Mouse (Mus musculus) kidney, embryonic 15.5 days (tissue): ENCODE measurements around the gene Trak1. TPM values are rescaled to one million over a fixed set of nuclear protein-coding genes. Genes with fewer than 3 reads are reported as not detected.

Experiments used
- ATAC-seq: fragments of 200-750 bp; cut with Nextera tagmentation; replicated peaks from 2 replicates; pipeline ENCODE4 v1.8.0; 2017; ENCODE audit warnings: moderate TSS enrichment; ENCODE audit not compliant: low FRiP score
- H3K27ac ChIP-seq: fragments of 300-500 bp; sonication (generic); 2 replicates; pipeline ENCODE4 v1.5.1; 2015; ENCODE audit warnings: mild to moderate bottlenecking, inconsistent platforms
- H3K27me3 ChIP-seq: fragments of 300-500 bp; sonication (generic); 2 replicates; pipeline ENCODE4 v1.6.1; 2015; ENCODE audit warnings: inconsistent platforms
- H3K36me3 ChIP-seq: fragments of 300-500 bp; sonication (generic); 2 replicates; pipeline ENCODE4 v1.6.1; 2015; ENCODE audit warnings: inconsistent platforms
- H3K4me1 ChIP-seq: fragments of 300-500 bp; sonication (generic); 2 replicates; pipeline ENCODE4 v1.6.1; 2015; ENCODE audit warnings: inconsistent platforms
- H3K4me2 ChIP-seq: fragments of 300-500 bp; sonication (generic); 2 replicates; pipeline ENCODE4 v1.6.1; 2015; ENCODE audit warnings: moderate library complexity, mild to moderate bottlenecking, inconsistent platforms
- H3K4me3 ChIP-seq: fragments of 300-500 bp; sonication (generic); replicated peaks from 2 replicates; pipeline ENCODE4 v1.5.1; 2015; ENCODE audit warnings: mild to moderate bottlenecking, inconsistent platforms
- H3K9ac ChIP-seq: fragments of 300-500 bp; sonication (generic); 2 replicates; pipeline ENCODE4 v1.6.1; 2015; ENCODE audit warnings: mild to moderate bottlenecking, inconsistent platforms
- H3K9me3 ChIP-seq: fragments of 300-500 bp; sonication (generic); replicated peaks from 2 replicates; pipeline ENCODE4 v1.6.1; 2016; ENCODE audit warnings: inconsistent platforms
- WGBS: fragments of 180-500 bp; shearing (Covaris S2); methylation state at CpG from one replicate; pipeline ENCODE4 v1.1.7; 2015; ENCODE audit warnings: mixed read lengths; 5-methylcytosine and 5-hydroxymethylcytosine counted together
- polyA plus RNA-seq: library from polyadenylated mRNA; unstranded; fragments of >200 nt; fragmentation: Nextera tagmentation; extraction: Ambion mirVana; gene quantifications from 2 replicates; pipeline ENCODE4 v1.2.1, GENCODE M21; 2015

Gene Trak1
- polyA plus RNA-seq, 1 experiment from 2014 or later, result 18.7 TPM

- Histone ChIP-seq H3K9me3 (no peaks in the 10 kb centered on the region), H3K4me1 (peaks cover 15% of the 10 kb centered on the region), H3K27me3 (no peaks in the 10 kb centered on the region), H3K9ac (no peak overlapping the region), H3K36me3 (peaks cover 72% of the 10 kb centered on the region), H3K27ac (no peak overlapping the region), H3K4me3 (no peak overlapping the region), H3K4me2 (no peak overlapping the region)
- no peak for ATAC-seq
- WGBS, result 29% methylated on average over 8 of the region's 8 CpGs
These were observed 161.2 kb downstream of the Trak1 start for GRCm38 (mm10) chr9:121458466-121458865.

GRCm38 (mm10) chr9:121459950-121460349 is 162.6 kb downstream of the Trak1 start:
- peak; percentile 50; the same call in 1 of the 2 replicates for ATAC-seq
- Histone ChIP-seq H3K36me3 (peaks cover 58% of the 10 kb centered on the region), H3K27me3 (no peaks in the 10 kb centered on the region), H3K9me3 (no peaks in the 10 kb centered on the region), H3K4me3 (no peak overlapping the region), H3K4me1 (peaks cover 15% of the 10 kb centered on the region), H3K4me2 (no peak overlapping the region), H3K9ac (no peak overlapping the region), H3K27ac (no peak overlapping the region)
- 34% methylated on average over 2 of the region's 2 CpGs for WGBS

GRCm38 (mm10) chr9:121460527-121460926 is 163.2 kb downstream of the Trak1 start:
- Histone ChIP-seq H3K4me1 (peaks cover 15% of the 10 kb centered on the region), H3K36me3 (peaks cover 53% of the 10 kb centered on the region), H3K9ac (no peak overlapping the region), H3K4me2 (no peak overlapping the region; the same call in 1 of the 2 replicates), H3K27me3 (no peaks in the 10 kb centered on the region), H3K27ac (0 out of 2 replicates have a peak overlapping the region, but pooled peaks have one; percentile 41), H3K9me3 (no peaks in the 10 kb centered on the region), H3K4me3 (no peak overlapping the region)
- WGBS, result 32% methylated on average over 16 of the region's 16 CpGs
- peak; percentile 61 for ATAC-seq

GRCm38 (mm10) chr9:121467460-121467859 is 170.2 kb downstream of the Trak1 start:
- 0 out of 2 replicates have a peak, but pooled peaks cover 2% of the 10 kb centered on the region for H3K4me1 ChIP-seq
- WGBS, result 84% methylated on average over 11 of the region's 11 CpGs
- no peak overlapping the region for H3K9ac ChIP-seq
- H3K4me3 ChIP-seq, result no peak overlapping the region
- no peaks in the 10 kb centered on the region for H3K27me3 ChIP-seq
- ATAC-seq, result no peak
- H3K36me3 ChIP-seq, result peaks cover 21% of the 10 kb centered on the region
- no peak overlapping the region for H3K4me2 ChIP-seq
- no peak overlapping the region for H3K27ac ChIP-seq
- H3K9me3 ChIP-seq, result no peaks in the 10 kb centered on the region

GRCm38 (mm10) chr9:121469711-121470110 is 172.4 kb downstream of the Trak1 start:
- Histone ChIP-seq H3K4me2 (no peak overlapping the region), H3K4me3 (no peak overlapping the region), H3K27ac (no peak overlapping the region), H3K4me1 (0 out of 2 replicates have a peak, but pooled peaks cover 2% of the 10 kb centered on the region), H3K27me3 (no peaks in the 10 kb centered on the region), H3K36me3 (peaks cover 27% of the 10 kb centered on the region), H3K9me3 (no peaks in the 10 kb centered on the region), H3K9ac (no peak overlapping the region)
- ATAC-seq, result no peak
- WGBS, result 74% methylated on average over 6 of the region's 6 CpGs

GRCm38 (mm10) chr9:121474771-121475170 is 177.5 kb downstream of the Trak1 start:
- peaks cover 16% of the 10 kb centered on the region; the same call in 1 of the 2 replicates for H3K36me3 ChIP-seq
- no peak for ATAC-seq
- H3K27me3 ChIP-seq, result no peaks in the 10 kb centered on the region
- WGBS, result 86% methylated on average over 5 of the region's 5 CpGs
- H3K9ac ChIP-seq, result no peak overlapping the region
- H3K4me1 ChIP-seq, result peaks cover 4% of the 10 kb centered on the region; the same call in 1 of the 2 replicates
- H3K4me2 ChIP-seq, result no peak overlapping the region
- H3K9me3 ChIP-seq, result no peaks in the 10 kb centered on the region
- no peak overlapping the region for H3K4me3 ChIP-seq
- no peak overlapping the region for H3K27ac ChIP-seq

GRCm38 (mm10) chr9:121475488-121476452 is 178.5 kb downstream of the Trak1 start:
- Histone ChIP-seq H3K9me3 (no peaks in the 10 kb centered on the region), H3K36me3 (peaks cover 16% of the 10 kb centered on the region; the same call in 1 of the 2 replicates), H3K4me3 (no peak overlapping the region), H3K27ac (no peak overlapping the region), H3K27me3 (no peaks in the 10 kb centered on the region), H3K4me2 (no peak overlapping the region), H3K4me1 (peaks cover 4% of the 10 kb centered on the region; the same call in 1 of the 2 replicates), H3K9ac (no peak overlapping the region)
- no peak for ATAC-seq
- WGBS, result 81% methylated on average over 16 of the region's 16 CpGs

GRCm38 (mm10) chr9:121477305-121477911 is 180.1 kb downstream of the Trak1 start:
- H3K4me3 ChIP-seq, result peak overlapping the region; percentile 20; the same call in 1 of the 2 replicates
- H3K9me3 ChIP-seq, result no peaks in the 10 kb centered on the region
- H3K36me3 ChIP-seq, result peaks cover 14% of the 10 kb centered on the region; the same call in 1 of the 2 replicates
- H3K4me1 ChIP-seq, result peaks cover 4% of the 10 kb centered on the region; the same call in 1 of the 2 replicates
- H3K27ac ChIP-seq, result no peak overlapping the region
- ATAC-seq, result peak; percentile 53; the same call in 1 of the 2 replicates
- WGBS, result 13% methylated on average over 15 of the region's 15 CpGs
- H3K4me2 ChIP-seq, result peak overlapping the region; percentile 53
- H3K27me3 ChIP-seq, result no peaks in the 10 kb centered on the region
- H3K9ac ChIP-seq, result 0 out of 2 replicates have a peak overlapping the region, but pooled peaks have one; percentile 9

GRCm38 (mm10) chr9:121479453-121479852 is 182.2 kb downstream of the Trak1 start:
- Histone ChIP-seq H3K4me3 (no peak overlapping the region), H3K9me3 (no peaks in the 10 kb centered on the region), H3K36me3 (no peaks in the 10 kb centered on the region), H3K27me3 (no peaks in the 10 kb centered on the region), H3K4me2 (no peak overlapping the region), H3K4me1 (peaks cover 4% of the 10 kb centered on the region; the same call in 1 of the 2 replicates), H3K9ac (no peak overlapping the region), H3K27ac (no peak overlapping the region)
- 32% methylated on average over 5 of the region's 5 CpGs for WGBS
- no peak; the same call in 1 of the 2 replicates for ATAC-seq

- Histone ChIP-seq H3K9ac (no peak overlapping the region), H3K9me3 (no peaks in the 10 kb centered on the region), H3K4me1 (no peaks in the 10 kb centered on the region; the same call in 1 of the 2 replicates), H3K27ac (no peak overlapping the region), H3K36me3 (no peaks in the 10 kb centered on the region), H3K4me3 (no peak overlapping the region), H3K27me3 (peaks cover 12% of the 10 kb centered on the region), H3K4me2 (no peak overlapping the region)
- ATAC-seq, result no peak
- WGBS, result 79% methylated on average over 7 of the region's 7 CpGs
These were observed 189.9 kb downstream of the Trak1 start for GRCm38 (mm10) chr9:121487216-121487615.

GRCm38 (mm10) chr9:121491592-121492240 is 194.4 kb downstream of the Trak1 start:
- peaks cover 57% of the 10 kb centered on the region for H3K27me3 ChIP-seq
- no peaks in the 10 kb centered on the region for H3K36me3 ChIP-seq
- H3K4me2 ChIP-seq, result no peak overlapping the region
- peaks cover 21% of the 10 kb centered on the region for H3K4me1 ChIP-seq
- no peak for ATAC-seq
- no peak overlapping the region for H3K9ac ChIP-seq
- no peak overlapping the region for H3K27ac ChIP-seq
- H3K9me3 ChIP-seq, result no peaks in the 10 kb centered on the region
- H3K4me3 ChIP-seq, result no peak overlapping the region
- 62% methylated on average over 11 of the region's 11 CpGs for WGBS
